Mouse (Mus musculus): ENCODE data around the gene Cacna1f. TPM values are rescaled to one million over a fixed set of nuclear protein-coding genes. Genes with fewer than 3 reads are reported as not detected.

Gene Cacna1f
- polyA plus RNA-seq, 1 experiment from 2014 or later, result not detected

DNA sequence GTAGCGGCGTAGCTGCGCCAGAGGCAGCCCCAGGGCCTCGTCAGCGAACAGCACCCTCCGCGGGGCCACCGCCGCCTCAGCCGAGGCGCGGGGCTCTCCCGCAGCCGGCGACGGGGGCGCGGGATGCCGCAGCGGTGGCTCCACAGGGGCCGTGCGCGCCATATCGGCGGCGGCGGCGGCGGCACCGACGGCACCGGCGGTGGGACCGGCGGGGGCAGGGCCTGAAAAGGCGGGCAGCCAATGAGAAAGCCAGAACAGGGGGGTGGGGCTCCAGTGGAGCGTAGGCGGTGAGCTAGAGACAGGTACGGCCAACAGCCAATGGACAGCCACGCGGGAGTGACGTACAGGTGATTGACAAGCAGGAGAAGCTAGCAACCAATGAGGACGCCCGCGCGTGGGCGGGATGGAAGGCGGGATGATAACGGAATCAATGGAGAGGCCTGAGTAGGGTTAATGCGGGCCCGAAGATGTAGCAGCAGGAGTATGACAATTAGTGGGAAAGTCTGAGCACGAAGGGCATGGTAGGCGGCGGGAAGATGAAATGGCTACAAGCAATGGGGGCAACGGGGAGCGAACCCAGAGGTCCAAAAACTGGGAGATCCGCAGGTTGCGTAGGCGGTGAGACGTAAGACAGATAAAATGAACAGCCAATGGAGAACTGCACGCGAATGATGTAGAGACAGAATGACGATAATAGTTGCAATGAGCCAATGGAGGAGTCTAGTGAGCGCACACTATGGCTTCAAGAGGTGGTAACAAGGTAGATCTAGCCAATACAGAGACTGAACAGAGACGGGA is 32.6 kb upstream of the Cacna1f start, which contains the start of gene Ppp1r3f:
Gene Ppp1r3f, minus strand, starts transcription at position 197 of the 798 bp plus-strand sequence.
- H3K27ac ChIP-seq (ENCODE audit: low read depth, low read length), result peak within 1 kb of the TSS; percentile 59; the same call in 1 of the 2 replicates
- ATAC-seq (ENCODE audit: low FRiP score, low TSS enrichment), result peak; percentile 98
- H3K9ac ChIP-seq (ENCODE audit: low read depth, low read length), result peak within 1 kb of the TSS; percentile 72
- peak within 1 kb of the TSS; percentile 55 for H3K4me3 ChIP-seq (ENCODE audit: low read length)
- H3K9me3 ChIP-seq (ENCODE audit: control insufficient read depth, low read length), result no peaks in the 10 kb centered on the region
- no peaks in the 10 kb centered on the region for H3K36me3 ChIP-seq (ENCODE audit: control insufficient read depth, insufficient read depth, low read length)
- H3K27me3 ChIP-seq (ENCODE audit: control insufficient read depth, insufficient read depth, low read length), result no peaks in the 10 kb centered on the region
- no peaks in the 10 kb centered on the region for H3K4me1 ChIP-seq (ENCODE audit: control insufficient read depth, insufficient read depth, low read length)
- peak within 1 kb of the TSS; percentile 54 for H3K4me2 ChIP-seq (replicated peaks; ENCODE audit: low read depth, low read length)
- 30% methylated on average over 65 of the region's 65 CpGs for WGBS

DNA sequence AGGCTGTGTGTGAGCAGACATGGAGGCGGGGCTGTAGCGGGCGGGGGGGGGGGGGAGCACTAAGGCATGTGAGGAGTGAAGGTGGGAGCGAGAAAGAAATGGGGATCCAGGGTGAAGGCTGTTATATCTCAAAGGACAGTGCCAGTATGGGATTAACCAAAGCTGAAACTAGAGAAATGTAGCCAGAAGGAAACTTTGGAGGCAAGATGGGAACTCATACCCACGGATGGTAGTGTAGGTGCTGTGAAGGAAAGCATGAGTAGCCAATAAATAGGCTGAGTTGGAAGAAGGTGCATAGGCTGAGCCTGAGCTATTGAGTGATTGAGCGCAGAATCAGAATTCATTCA is 32.0 kb upstream of the Cacna1f start:
- no peak overlapping the region; the same call in 1 of the 2 replicates for H3K9ac ChIP-seq (ENCODE audit: low read depth, low read length)
- 37% methylated on average over 6 of the region's 6 CpGs for WGBS
- H3K4me2 ChIP-seq (replicated peaks; ENCODE audit: low read depth, low read length), result peak overlapping the region; percentile 46
- no peaks in the 10 kb centered on the region for H3K27me3 ChIP-seq (ENCODE audit: control insufficient read depth, insufficient read depth, low read length)
- H3K4me1 ChIP-seq (ENCODE audit: control insufficient read depth, insufficient read depth, low read length), result no peaks in the 10 kb centered on the region
- H3K4me3 ChIP-seq (ENCODE audit: low read length), result peak overlapping the region; percentile 55
- H3K36me3 ChIP-seq (ENCODE audit: control insufficient read depth, insufficient read depth, low read length), result no peaks in the 10 kb centered on the region
- no peak for ATAC-seq (ENCODE audit: low FRiP score, low TSS enrichment)
- no peak overlapping the region for H3K27ac ChIP-seq (ENCODE audit: low read depth, low read length)
- H3K9me3 ChIP-seq (ENCODE audit: control insufficient read depth, low read length), result no peaks in the 10 kb centered on the region

DNA sequence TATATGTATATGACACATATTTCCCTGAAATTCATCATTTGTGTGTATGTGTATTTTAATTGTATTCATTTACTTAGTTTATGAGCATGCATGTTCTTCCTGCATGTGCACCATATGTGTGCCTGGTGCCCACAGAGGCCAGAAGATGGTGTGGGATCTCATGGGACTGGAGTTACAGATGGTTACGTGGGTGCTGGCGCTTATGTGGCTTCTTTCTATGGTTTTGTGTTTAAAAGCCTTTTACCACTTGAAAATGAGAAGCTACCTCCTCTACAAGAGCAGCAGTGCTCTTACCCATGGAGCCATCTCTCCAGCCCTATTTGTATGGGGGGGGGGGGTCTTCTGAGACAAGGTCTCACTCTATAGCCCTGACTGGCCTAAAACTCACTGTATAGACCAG is 25.7 kb upstream of the Cacna1f start:
- H3K4me2 ChIP-seq (replicated peaks; ENCODE audit: low read depth, low read length), result no peak overlapping the region
- H3K36me3 ChIP-seq (ENCODE audit: control insufficient read depth, insufficient read depth, low read length), result no peaks in the 10 kb centered on the region
- H3K27me3 ChIP-seq (ENCODE audit: control insufficient read depth, insufficient read depth, low read length), result no peaks in the 10 kb centered on the region
- H3K4me1 ChIP-seq (ENCODE audit: control insufficient read depth, insufficient read depth, low read length), result no peaks in the 10 kb centered on the region
- no peak overlapping the region for H3K9ac ChIP-seq (ENCODE audit: low read depth, low read length)
- no peak for ATAC-seq (ENCODE audit: low FRiP score, low TSS enrichment)
- no peaks in the 10 kb centered on the region for H3K9me3 ChIP-seq (ENCODE audit: control insufficient read depth, low read length)
- no peak overlapping the region for H3K4me3 ChIP-seq (ENCODE audit: low read length)
- H3K27ac ChIP-seq (ENCODE audit: low read depth, low read length), result no peak overlapping the region
- WGBS, result 89% methylated on average over 2 of the region's 2 CpGs

DNA sequence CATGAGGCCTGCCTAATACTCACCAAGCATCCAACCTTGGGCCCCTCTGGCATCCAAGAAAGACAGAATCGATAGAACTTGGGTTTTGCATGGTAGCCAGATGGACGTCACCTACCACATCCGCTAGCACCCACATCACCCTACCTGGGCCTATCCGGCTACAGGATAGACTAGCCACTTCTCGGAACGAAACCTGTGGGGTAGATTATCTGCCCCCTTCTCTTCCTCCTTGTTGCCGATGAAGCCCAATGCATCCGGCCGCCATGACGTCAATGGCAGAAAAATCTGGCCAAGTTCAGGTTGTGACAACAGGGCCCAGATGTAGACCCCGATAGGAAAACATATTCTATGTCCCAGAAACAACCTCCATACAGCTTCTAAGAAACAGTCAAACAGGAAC is 23.0 kb upstream of the Cacna1f start:
- no peak overlapping the region for H3K4me2 ChIP-seq (replicated peaks; ENCODE audit: low read depth, low read length)
- H3K4me1 ChIP-seq (ENCODE audit: control insufficient read depth, insufficient read depth, low read length), result no peaks in the 10 kb centered on the region
- no peaks in the 10 kb centered on the region for H3K27me3 ChIP-seq (ENCODE audit: control insufficient read depth, insufficient read depth, low read length)
- ATAC-seq (ENCODE audit: low FRiP score, low TSS enrichment), result no peak
- no peak overlapping the region for H3K4me3 ChIP-seq (ENCODE audit: low read length)
- H3K36me3 ChIP-seq (ENCODE audit: control insufficient read depth, insufficient read depth, low read length), result no peaks in the 10 kb centered on the region
- H3K9ac ChIP-seq (ENCODE audit: low read depth, low read length), result no peak overlapping the region
- 90% methylated on average over 11 of the region's 11 CpGs for WGBS
- H3K9me3 ChIP-seq (ENCODE audit: control insufficient read depth, low read length), result no peaks in the 10 kb centered on the region
- H3K27ac ChIP-seq (ENCODE audit: low read depth, low read length), result no peak overlapping the region

DNA sequence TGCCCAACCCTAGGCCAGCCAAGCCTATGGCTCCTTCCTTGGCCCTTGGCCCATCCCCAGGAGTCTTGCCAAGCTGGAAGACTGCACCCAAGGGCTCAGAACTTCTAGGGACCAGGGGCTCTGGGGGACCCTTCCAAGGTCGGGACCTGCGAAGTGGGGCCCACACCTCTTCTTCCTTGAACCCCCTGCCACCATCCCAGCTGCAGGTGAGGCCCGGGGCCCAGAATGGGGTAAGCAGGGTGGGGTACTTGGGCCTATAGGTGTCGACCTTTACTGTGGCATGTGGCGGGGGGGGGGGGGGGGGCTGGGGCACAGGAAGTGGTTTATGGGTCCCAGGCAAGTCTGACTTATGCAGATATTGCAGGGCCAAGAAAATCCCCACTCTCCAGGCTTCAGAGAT is 20.5 kb upstream of the Cacna1f start:
- WGBS, result 93% methylated on average over 4 of the region's 5 CpGs
- ATAC-seq (ENCODE audit: low FRiP score, low TSS enrichment), result no peak
- no peaks in the 10 kb centered on the region for H3K36me3 ChIP-seq (ENCODE audit: control insufficient read depth, insufficient read depth, low read length)

DNA sequence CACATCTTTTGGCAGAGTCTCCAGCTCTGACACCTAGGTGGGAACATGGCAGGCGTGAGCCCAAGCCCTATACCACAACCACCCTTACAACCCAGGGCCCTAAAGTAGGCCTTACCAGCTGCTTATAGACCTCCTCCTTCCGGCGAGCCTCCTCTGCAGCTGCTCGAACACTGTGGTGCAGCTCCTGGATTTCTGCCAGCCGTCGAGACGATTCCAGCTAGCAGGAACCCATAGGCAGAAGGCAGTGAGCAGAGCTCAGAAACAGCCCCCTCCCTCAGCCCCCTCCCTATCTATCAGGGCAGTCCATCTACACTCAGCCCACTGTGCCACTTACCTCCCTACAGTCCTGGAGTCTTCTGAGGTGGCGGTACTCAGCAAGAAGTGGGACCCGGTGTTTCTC is 11.5 kb upstream of the Cacna1f start:
- H3K27ac ChIP-seq (ENCODE audit: low read depth, low read length), result no peak overlapping the region
- H3K9me3 ChIP-seq (ENCODE audit: control insufficient read depth, low read length), result no peaks in the 10 kb centered on the region
- no peak overlapping the region for H3K9ac ChIP-seq (ENCODE audit: low read depth, low read length)
- WGBS, result 86% methylated on average over 9 of the region's 9 CpGs
- no peak overlapping the region for H3K4me3 ChIP-seq (ENCODE audit: low read length)
- no peak overlapping the region for H3K4me2 ChIP-seq (replicated peaks; ENCODE audit: low read depth, low read length)
- no peak for ATAC-seq (ENCODE audit: low FRiP score, low TSS enrichment)
- H3K36me3 ChIP-seq (ENCODE audit: control insufficient read depth, insufficient read depth, low read length), result peaks cover 18% of the 10 kb centered on the region; the same call in 1 of the 2 replicates
- H3K4me1 ChIP-seq (ENCODE audit: control insufficient read depth, insufficient read depth, low read length), result no peaks in the 10 kb centered on the region
- H3K27me3 ChIP-seq (ENCODE audit: control insufficient read depth, insufficient read depth, low read length), result no peaks in the 10 kb centered on the region

More for the DNA sequence above, 20.5 kb upstream of the Cacna1f start:
- Histone ChIP-seq H3K27ac (ENCODE audit: low read depth, low read length) (no peak overlapping the region), H3K4me1 (ENCODE audit: control insufficient read depth, insufficient read depth, low read length) (no peaks in the 10 kb centered on the region), H3K9me3 (ENCODE audit: control insufficient read depth, low read length) (no peaks in the 10 kb centered on the region), H3K4me3 (ENCODE audit: low read length) (no peak overlapping the region), H3K9ac (ENCODE audit: low read depth, low read length) (no peak overlapping the region), H3K4me2 (replicated peaks; ENCODE audit: low read depth, low read length) (no peak overlapping the region), H3K27me3 (ENCODE audit: control insufficient read depth, insufficient read depth, low read length) (no peaks in the 10 kb centered on the region)

DNA sequence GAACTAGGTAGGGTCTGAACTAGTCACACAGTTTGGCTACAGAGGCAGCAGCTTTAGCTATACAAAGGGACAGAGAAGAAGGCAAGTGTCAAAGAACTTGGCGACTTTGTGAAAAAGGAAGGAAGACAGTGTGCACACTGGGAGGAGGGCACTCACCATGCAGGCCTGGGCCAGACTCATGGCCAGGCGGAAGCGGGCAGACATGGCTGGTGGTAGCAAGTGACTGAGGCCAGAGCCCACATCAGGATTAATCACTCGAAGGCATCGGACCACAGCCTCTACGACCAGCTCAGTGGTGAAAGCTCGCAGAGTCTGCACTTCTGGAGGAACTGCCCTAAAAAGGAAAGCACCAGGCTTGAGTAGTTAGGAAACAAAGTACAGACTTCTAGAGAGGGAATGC is 2.9 kb upstream of the Cacna1f start:
- no peaks in the 10 kb centered on the region for H3K9me3 ChIP-seq (ENCODE audit: control insufficient read depth, low read length)
- no peak overlapping the region for H3K9ac ChIP-seq (ENCODE audit: low read depth, low read length)
- H3K4me2 ChIP-seq (replicated peaks; ENCODE audit: low read depth, low read length), result peak overlapping the region; percentile 36
- ATAC-seq (ENCODE audit: low FRiP score, low TSS enrichment), result no peak
- peak overlapping the region; percentile 44; the same call in 1 of the 2 replicates for H3K4me3 ChIP-seq (ENCODE audit: low read length)
- H3K36me3 ChIP-seq (ENCODE audit: control insufficient read depth, insufficient read depth, low read length), result no peaks in the 10 kb centered on the region; the same call in 1 of the 2 replicates
- no peaks in the 10 kb centered on the region for H3K27me3 ChIP-seq (ENCODE audit: control insufficient read depth, insufficient read depth, low read length)
- WGBS, result 89% methylated on average over 7 of the region's 7 CpGs
- H3K4me1 ChIP-seq (ENCODE audit: control insufficient read depth, insufficient read depth, low read length), result no peaks in the 10 kb centered on the region
- no peak overlapping the region for H3K27ac ChIP-seq (ENCODE audit: low read depth, low read length)

DNA sequence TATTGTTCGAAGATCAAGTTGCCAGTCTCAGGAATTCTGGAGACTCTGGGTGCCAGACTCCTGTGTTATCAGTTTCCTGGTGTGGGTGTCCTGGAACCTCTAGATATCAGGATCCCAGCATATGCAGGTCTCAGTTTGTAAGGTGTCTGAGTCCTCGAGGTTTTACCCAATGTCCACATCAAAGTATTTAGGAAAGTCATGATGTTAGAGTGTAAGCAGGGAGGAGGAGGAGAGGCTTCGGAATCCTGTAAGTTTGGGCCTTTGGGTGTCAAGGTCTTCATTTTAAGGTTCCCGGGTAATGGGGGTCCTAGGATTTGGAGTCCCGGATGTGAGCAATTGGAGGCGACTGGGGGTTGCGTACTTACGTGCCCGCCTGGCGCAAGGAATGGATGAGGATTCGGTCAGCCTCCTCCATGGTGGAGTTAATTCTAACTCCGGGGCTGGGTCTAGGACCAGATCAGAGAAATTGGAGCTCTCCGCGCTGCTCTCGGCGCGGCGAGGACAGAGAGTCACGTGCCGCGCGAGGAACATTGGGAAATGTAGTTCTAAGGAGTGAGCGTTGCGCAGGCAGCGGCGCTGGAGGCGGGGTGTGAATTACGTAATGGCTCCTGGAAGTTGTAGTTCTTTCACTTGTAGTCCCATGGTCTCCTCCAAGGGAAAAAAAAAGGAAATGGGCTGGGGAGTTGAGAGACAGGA is 1.9 kb upstream of the Cacna1f start, which contains the start of gene Ccdc22:
Gene Ccdc22, minus strand, starts transcription at position 639 of the 696 bp plus-strand sequence.
- Histone ChIP-seq H3K27ac (ENCODE audit: low read depth, low read length) (no peak within 1 kb of the TSS), H3K4me1 (ENCODE audit: control insufficient read depth, insufficient read depth, low read length) (no peaks in the 10 kb centered on the region), H3K4me3 (ENCODE audit: low read length) (peak within 1 kb of the TSS; percentile 44), H3K27me3 (ENCODE audit: control insufficient read depth, insufficient read depth, low read length) (no peaks in the 10 kb centered on the region), H3K4me2 (replicated peaks; ENCODE audit: low read depth, low read length) (peak within 1 kb of the TSS; percentile 36), H3K9me3 (ENCODE audit: control insufficient read depth, low read length) (no peaks in the 10 kb centered on the region), H3K36me3 (ENCODE audit: control insufficient read depth, insufficient read depth, low read length) (no peaks in the 10 kb centered on the region), H3K9ac (ENCODE audit: low read depth, low read length) (peak within 1 kb of the TSS; percentile 48; the same call in 1 of the 2 replicates)
- ATAC-seq (ENCODE audit: low FRiP score, low TSS enrichment), result peak; percentile 95
- WGBS, result 22% methylated on average over 28 of the region's 28 CpGs

DNA sequence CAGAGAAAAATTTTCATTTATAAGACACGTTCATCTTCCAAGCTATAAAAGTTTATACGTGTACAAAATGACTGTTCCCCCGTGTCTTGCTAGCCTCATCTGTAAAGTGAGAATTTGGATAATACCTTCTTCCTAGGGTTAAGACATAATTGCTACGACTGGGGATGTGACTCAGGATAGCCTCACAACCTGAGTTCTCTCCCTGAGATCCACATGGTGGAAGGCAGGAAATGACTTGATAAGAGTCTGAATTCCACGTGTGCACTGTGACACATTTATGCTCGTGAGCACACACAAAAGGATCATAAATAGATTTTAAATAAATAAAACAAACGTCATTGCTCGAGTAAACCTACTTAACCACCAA is 1.3 kb upstream of the Cacna1f start:
- Histone ChIP-seq H3K27me3 (ENCODE audit: control insufficient read depth, insufficient read depth, low read length) (no peaks in the 10 kb centered on the region), H3K4me3 (ENCODE audit: low read length) (peak overlapping the region; percentile 44; the same call in 1 of the 2 replicates), H3K27ac (ENCODE audit: low read depth, low read length) (no peak overlapping the region), H3K9ac (ENCODE audit: low read depth, low read length) (no peak overlapping the region), H3K4me2 (replicated peaks; ENCODE audit: low read depth, low read length) (no peak overlapping the region), H3K4me1 (ENCODE audit: control insufficient read depth, insufficient read depth, low read length) (no peaks in the 10 kb centered on the region), H3K9me3 (ENCODE audit: control insufficient read depth, low read length) (no peaks in the 10 kb centered on the region), H3K36me3 (ENCODE audit: control insufficient read depth, insufficient read depth, low read length) (no peaks in the 10 kb centered on the region)
- ATAC-seq (ENCODE audit: low FRiP score, low TSS enrichment), result peak; percentile 22
- 40% methylated on average over 8 of the region's 8 CpGs for WGBS

Measured in kidney, embryonic 14.5 days (tissue).